Mouse (Mus musculus): ENCODE measurements around the gene Frmd4b. TPM values are rescaled to one million over a fixed set of nuclear protein-coding genes. Genes with fewer than 3 reads are reported as not detected.

Frmd4b gene
- polyA plus RNA-seq, 1 experiment from 2014 or later: 15.8 TPM

GRCm38 (mm10) chr6:97305491-97305890 is 311.9 kb downstream of the Frmd4b start:
- Histone ChIP-seq H3K27ac (replicated peaks; ENCODE audit: low read depth, low read length) (no peak overlapping the region), H3K4me3 (ENCODE audit: low read depth, low read length) (no peak overlapping the region), H3K9me3 (replicated peaks; ENCODE audit: control insufficient read depth, low read length) (no peaks in the 10 kb centered on the region), H3K4me1 (ENCODE audit: control insufficient read depth, insufficient read depth, low read length) (no peaks in the 10 kb centered on the region), H3K4me2 (ENCODE audit: low read depth, low read length) (no peak overlapping the region), H3K36me3 (replicated peaks; ENCODE audit: control insufficient read depth, insufficient read depth, low read depth, low read length) (no peaks in the 10 kb centered on the region), H3K9ac (replicated peaks; ENCODE audit: low read length) (no peak overlapping the region), H3K27me3 (ENCODE audit: control insufficient read depth, insufficient read depth, low read length) (no peaks in the 10 kb centered on the region)
- ATAC-seq (replicated peaks; ENCODE audit: insufficient number of reproducible peaks, low FRiP score, low TSS enrichment, low read depth): no peak
- DNase-seq (ENCODE audit: low spot score): no peak
- WGBS: 88% methylated on average over 7 of the region's 7 CpGs

- WGBS: 75% methylated on average over 11 of the region's 11 CpGs
- Histone ChIP-seq H3K27me3 (ENCODE audit: control insufficient read depth, insufficient read depth, low read length) (no peaks in the 10 kb centered on the region), H3K4me3 (ENCODE audit: low read depth, low read length) (no peak overlapping the region), H3K9me3 (replicated peaks; ENCODE audit: control insufficient read depth, low read length) (no peaks in the 10 kb centered on the region), H3K4me2 (ENCODE audit: low read depth, low read length) (no peak overlapping the region), H3K4me1 (ENCODE audit: control insufficient read depth, insufficient read depth, low read length) (no peaks in the 10 kb centered on the region), H3K27ac (replicated peaks; ENCODE audit: low read depth, low read length) (no peak overlapping the region), H3K9ac (replicated peaks; ENCODE audit: low read length) (no peak overlapping the region), H3K36me3 (replicated peaks; ENCODE audit: control insufficient read depth, insufficient read depth, low read depth, low read length) (no peaks in the 10 kb centered on the region)
- no peak for ATAC-seq (replicated peaks; ENCODE audit: insufficient number of reproducible peaks, low FRiP score, low TSS enrichment, low read depth)
- DNase-seq (ENCODE audit: low spot score): no peak
Measured at GRCm38 (mm10) chr6:97305010-97305409, 312.3 kb downstream of the Frmd4b start.

GRCm38 (mm10) chr6:97303277-97304109 is 313.8 kb downstream of the Frmd4b start:
- ATAC-seq (replicated peaks; ENCODE audit: insufficient number of reproducible peaks, low FRiP score, low TSS enrichment, low read depth) (no peak), DNase-seq (ENCODE audit: low spot score) (no peak)
- Histone ChIP-seq H3K27me3 (ENCODE audit: control insufficient read depth, insufficient read depth, low read length) (no peaks in the 10 kb centered on the region), H3K27ac (replicated peaks; ENCODE audit: low read depth, low read length) (no peak overlapping the region), H3K36me3 (replicated peaks; ENCODE audit: control insufficient read depth, insufficient read depth, low read depth, low read length) (no peaks in the 10 kb centered on the region), H3K9ac (replicated peaks; ENCODE audit: low read length) (no peak overlapping the region), H3K4me2 (ENCODE audit: low read depth, low read length) (no peak overlapping the region), H3K4me1 (ENCODE audit: control insufficient read depth, insufficient read depth, low read length) (no peaks in the 10 kb centered on the region), H3K4me3 (ENCODE audit: low read depth, low read length) (no peak overlapping the region), H3K9me3 (replicated peaks; ENCODE audit: control insufficient read depth, low read length) (no peaks in the 10 kb centered on the region)
- WGBS: 85% methylated on average over 9 of the region's 9 CpGs

GRCm38 (mm10) chr6:97302303-97302702 is 315.0 kb downstream of the Frmd4b start:
- H3K4me3 ChIP-seq (ENCODE audit: low read depth, low read length): no peak overlapping the region
- no peaks in the 10 kb centered on the region for H3K4me1 ChIP-seq (ENCODE audit: control insufficient read depth, insufficient read depth, low read length)
- no peak for DNase-seq (ENCODE audit: low spot score)
- no peaks in the 10 kb centered on the region for H3K27me3 ChIP-seq (ENCODE audit: control insufficient read depth, insufficient read depth, low read length)
- WGBS: 66% methylated on average over 7 of the region's 7 CpGs
- H3K9ac ChIP-seq (replicated peaks; ENCODE audit: low read length): no peak overlapping the region
- no peak overlapping the region for H3K27ac ChIP-seq (replicated peaks; ENCODE audit: low read depth, low read length)
- no peak overlapping the region for H3K4me2 ChIP-seq (ENCODE audit: low read depth, low read length)
- ATAC-seq (replicated peaks; ENCODE audit: insufficient number of reproducible peaks, low FRiP score, low TSS enrichment, low read depth): no peak
- no peaks in the 10 kb centered on the region for H3K9me3 ChIP-seq (replicated peaks; ENCODE audit: control insufficient read depth, low read length)
- no peaks in the 10 kb centered on the region for H3K36me3 ChIP-seq (replicated peaks; ENCODE audit: control insufficient read depth, insufficient read depth, low read depth, low read length)

- no peak for DNase-seq (ENCODE audit: low spot score)
- Histone ChIP-seq H3K4me1 (ENCODE audit: control insufficient read depth, insufficient read depth, low read length) (no peaks in the 10 kb centered on the region), H3K27me3 (ENCODE audit: control insufficient read depth, insufficient read depth, low read length) (no peaks in the 10 kb centered on the region), H3K27ac (replicated peaks; ENCODE audit: low read depth, low read length) (no peak overlapping the region), H3K4me3 (ENCODE audit: low read depth, low read length) (no peak overlapping the region), H3K36me3 (replicated peaks; ENCODE audit: control insufficient read depth, insufficient read depth, low read depth, low read length) (no peaks in the 10 kb centered on the region), H3K9me3 (replicated peaks; ENCODE audit: control insufficient read depth, low read length) (no peaks in the 10 kb centered on the region), H3K4me2 (ENCODE audit: low read depth, low read length) (no peak overlapping the region), H3K9ac (replicated peaks; ENCODE audit: low read length) (no peak overlapping the region)
- 88% methylated on average over 6 of the region's 6 CpGs for WGBS
- no peak for ATAC-seq (replicated peaks; ENCODE audit: insufficient number of reproducible peaks, low FRiP score, low TSS enrichment, low read depth)
Measured at GRCm38 (mm10) chr6:97300659-97301058, 316.7 kb downstream of the Frmd4b start.

GRCm38 (mm10) chr6:97300180-97300579 is 317.2 kb downstream of the Frmd4b start:
- H3K4me1 ChIP-seq (ENCODE audit: control insufficient read depth, insufficient read depth, low read length): no peaks in the 10 kb centered on the region
- no peaks in the 10 kb centered on the region for H3K36me3 ChIP-seq (replicated peaks; ENCODE audit: control insufficient read depth, insufficient read depth, low read depth, low read length)
- DNase-seq (ENCODE audit: low spot score): no peak
- no peaks in the 10 kb centered on the region for H3K9me3 ChIP-seq (replicated peaks; ENCODE audit: control insufficient read depth, low read length)
- H3K9ac ChIP-seq (replicated peaks; ENCODE audit: low read length): no peak overlapping the region
- H3K27ac ChIP-seq (replicated peaks; ENCODE audit: low read depth, low read length): no peak overlapping the region
- no peak for ATAC-seq (replicated peaks; ENCODE audit: insufficient number of reproducible peaks, low FRiP score, low TSS enrichment, low read depth)
- no peaks in the 10 kb centered on the region for H3K27me3 ChIP-seq (ENCODE audit: control insufficient read depth, insufficient read depth, low read length)
- H3K4me3 ChIP-seq (ENCODE audit: low read depth, low read length): no peak overlapping the region
- 91% methylated on average over 6 of the region's 6 CpGs for WGBS
- no peak overlapping the region for H3K4me2 ChIP-seq (ENCODE audit: low read depth, low read length)

GRCm38 (mm10) chr6:97297151-97297550 is 320.2 kb downstream of the Frmd4b start:
- Histone ChIP-seq H3K4me1 (ENCODE audit: control insufficient read depth, insufficient read depth, low read length) (no peaks in the 10 kb centered on the region), H3K4me2 (ENCODE audit: low read depth, low read length) (no peak overlapping the region), H3K9ac (replicated peaks; ENCODE audit: low read length) (no peak overlapping the region), H3K9me3 (replicated peaks; ENCODE audit: control insufficient read depth, low read length) (no peaks in the 10 kb centered on the region), H3K27me3 (ENCODE audit: control insufficient read depth, insufficient read depth, low read length) (no peaks in the 10 kb centered on the region), H3K4me3 (ENCODE audit: low read depth, low read length) (no peak overlapping the region), H3K27ac (replicated peaks; ENCODE audit: low read depth, low read length) (no peak overlapping the region), H3K36me3 (replicated peaks; ENCODE audit: control insufficient read depth, insufficient read depth, low read depth, low read length) (no peaks in the 10 kb centered on the region)
- 79% methylated on average over 3 of the region's 3 CpGs for WGBS
- ATAC-seq (replicated peaks; ENCODE audit: insufficient number of reproducible peaks, low FRiP score, low TSS enrichment, low read depth) (no peak), DNase-seq (ENCODE audit: low spot score) (no peak)

- Histone ChIP-seq H3K9ac (replicated peaks; ENCODE audit: low read length) (no peak overlapping the region), H3K4me2 (ENCODE audit: low read depth, low read length) (no peak overlapping the region), H3K4me3 (ENCODE audit: low read depth, low read length) (no peak overlapping the region), H3K27me3 (ENCODE audit: control insufficient read depth, insufficient read depth, low read length) (no peaks in the 10 kb centered on the region), H3K9me3 (replicated peaks; ENCODE audit: control insufficient read depth, low read length) (no peaks in the 10 kb centered on the region), H3K36me3 (replicated peaks; ENCODE audit: control insufficient read depth, insufficient read depth, low read depth, low read length) (no peaks in the 10 kb centered on the region), H3K27ac (replicated peaks; ENCODE audit: low read depth, low read length) (no peak overlapping the region), H3K4me1 (ENCODE audit: control insufficient read depth, insufficient read depth, low read length) (no peaks in the 10 kb centered on the region)
- DNase-seq (ENCODE audit: low spot score) (no peak), ATAC-seq (replicated peaks; ENCODE audit: insufficient number of reproducible peaks, low FRiP score, low TSS enrichment, low read depth) (no peak)
- 91% methylated on average over 21 of the region's 21 CpGs for WGBS
Measured at GRCm38 (mm10) chr6:97295866-97296527, 321.3 kb downstream of the Frmd4b start.

Measured in embryonic facial prominence, embryonic 11.5 days (tissue).